Mouse (Mus musculus) embryonic fibroblast, embryonic 13.5 days (primary cell): Measurements from ENCODE around the gene Fgf14.

Experiments
- CTCF ChIP-seq: IDR thresholded peaks from 2 replicates; pipeline ENCODE4 v1.5.1; 2011; ENCODE audit warnings: mild to moderate bottlenecking, control low read depth, low read length, moderate library complexity, borderline replicate concordance; ENCODE audit not compliant: insufficient read depth
- POLR2A ChIP-seq: IDR thresholded peaks from 2 replicates; pipeline ENCODE4 v1.6.1; 2011; ENCODE audit warnings: low read depth, mild to moderate bottlenecking, control low read depth, low read length, moderate library complexity

GRCm38 (mm10) chr14:124410945-124411344 lies 266.0 kb downstream of the Fgf14 start:
- TF ChIP-seq CTCF (no peak), POLR2A (no peak)
